ENCODE assay signal across 8 mouse cellular contexts in genomic region chr4:120131441-120132220, GRCm38 (mm10). TPM values are rescaled to one million over a fixed set of nuclear protein-coding genes. Genes with fewer than 3 reads are reported as not detected.
A peak's percentile ranks its signal among the peaks of the same experiment; 100 is the strongest.
DNase-seq lines count a peak whose midpoint lies in the region; ATAC-seq and TF ChIP-seq lines count a peak whose summit lies in the region.

No protein-coding gene starts in this region.

- WGBS in midbrain, embryonic 14.5 days: 83% methylated on average over 24 of the region's 24 CpGs
- WGBS in midbrain, embryonic 13.5 days: 88% methylated on average over 24 of the region's 24 CpGs
- 56% methylated on average over 24 of the region's 24 CpGs for WGBS in cerebellum, adult 2 months
- WGBS in stomach, postnatal 0 days: 64% methylated on average over 24 of the region's 24 CpGs

- peak; percentile 50 for DNase-seq in midbrain, embryonic 14.5 days
- peak; percentile 79 to 80 for DNase-seq in cerebellum, adult 2 months
- peak; percentile 79 for DNase-seq in kidney, postnatal 10 days
- peak; percentile 31 for DNase-seq in stomach, postnatal 0 days (ENCODE audit: low spot score)
- no peak for DNase-seq in embryo, embryonic 10.5 days (ENCODE audit: low spot score)

- H3K27ac ChIP-seq in midbrain, embryonic 14.5 days (replicated peaks; ENCODE audit: low read depth, low read length): no peak overlapping the region
- H3K27ac ChIP-seq in midbrain, embryonic 13.5 days: no peak overlapping the region
- H3K27ac ChIP-seq in cerebellum, adult 2 months (ENCODE audit: insufficient read depth, low read length): no peak overlapping the region
- H3K27ac ChIP-seq in stomach, postnatal 0 days (replicated peaks): no peak overlapping the region

- no peak overlapping the region for H3K9ac ChIP-seq in midbrain, embryonic 14.5 days (replicated peaks; ENCODE audit: low read length)
- H3K9ac ChIP-seq in midbrain, embryonic 13.5 days (replicated peaks): no peak overlapping the region
- H3K9ac ChIP-seq in stomach, postnatal 0 days (ENCODE audit: low read length): no peak overlapping the region

- TF ChIP-seq EP300 in stomach, postnatal 0 days (optimal IDR thresholded peaks at IDR 0.05): no peak

- H3K4me1 ChIP-seq in midbrain, embryonic 14.5 days (ENCODE audit: control insufficient read depth, insufficient read depth, low read length): no peaks in the 10 kb centered on the region
- 0 out of 2 replicates have a peak, but pooled peaks cover 9% of the 10 kb centered on the region for H3K4me1 ChIP-seq in midbrain, embryonic 13.5 days (replicated peaks)
- peaks cover 21% of the 10 kb centered on the region for H3K4me1 ChIP-seq in cerebellum, adult 2 months (ENCODE audit: control insufficient read depth, insufficient read depth, low read length)
- no peaks in the 10 kb centered on the region for H3K4me1 ChIP-seq in stomach, postnatal 0 days (replicated peaks; ENCODE audit: control insufficient read depth, insufficient read depth)

- TF ChIP-seq CTCF in cerebellum, adult 2 months (IDR thresholded peaks at IDR 0.05; ENCODE audit: borderline replicate concordance, insufficient read depth, low read depth, low read length): no peak
- no peak for TF ChIP-seq CTCF in stomach, postnatal 0 days (IDR thresholded peaks at IDR 0.05; ENCODE audit: low read depth)

- no peaks in the 10 kb centered on the region for H3K27me3 ChIP-seq in midbrain, embryonic 14.5 days (ENCODE audit: control insufficient read depth, insufficient read depth, low read length)
- no peaks in the 10 kb centered on the region for H3K27me3 ChIP-seq in midbrain, embryonic 13.5 days
- H3K27me3 ChIP-seq in cerebellum, adult 2 months (ENCODE audit: control insufficient read depth, insufficient read depth, low read length): no peaks in the 10 kb centered on the region
- H3K27me3 ChIP-seq in stomach, postnatal 0 days (ENCODE audit: control insufficient read depth, insufficient read depth, low read length): no peaks in the 10 kb centered on the region

- no peak overlapping the region for H3K4me2 ChIP-seq in midbrain, embryonic 14.5 days (ENCODE audit: low read length)
- no peak overlapping the region for H3K4me2 ChIP-seq in midbrain, embryonic 13.5 days (replicated peaks)
- H3K4me2 ChIP-seq in stomach, postnatal 0 days (replicated peaks; ENCODE audit: low read depth): no peak overlapping the region

- H3K4me3 ChIP-seq in midbrain, embryonic 14.5 days (replicated peaks; ENCODE audit: low read depth, low read length): no peak overlapping the region
- no peak overlapping the region for H3K4me3 ChIP-seq in midbrain, embryonic 13.5 days (replicated peaks)
- no peak overlapping the region for H3K4me3 ChIP-seq in cerebellum, adult 2 months (replicated peaks; ENCODE audit: insufficient read depth, low read depth, low read length)
- no peak overlapping the region for H3K4me3 ChIP-seq in stomach, postnatal 0 days (ENCODE audit: low read depth, low read length)

- no peaks in the 10 kb centered on the region for H3K36me3 ChIP-seq in midbrain, embryonic 14.5 days (ENCODE audit: control insufficient read depth, insufficient read depth, low read length)
- no peaks in the 10 kb centered on the region for H3K36me3 ChIP-seq in midbrain, embryonic 13.5 days
- H3K36me3 ChIP-seq in stomach, postnatal 0 days (ENCODE audit: control insufficient read depth, insufficient read depth, low read length): no peaks in the 10 kb centered on the region

- no peaks in the 10 kb centered on the region for H3K9me3 ChIP-seq in midbrain, embryonic 14.5 days (ENCODE audit: control insufficient read depth, low read length)
- H3K9me3 ChIP-seq in midbrain, embryonic 13.5 days: no peaks in the 10 kb centered on the region
- H3K9me3 ChIP-seq in stomach, postnatal 0 days (ENCODE audit: control insufficient read depth, low read length): no peaks in the 10 kb centered on the region

- TF ChIP-seq POLR2A in cerebellum, adult 2 months (IDR thresholded peaks at IDR 0.05; ENCODE audit: borderline replicate concordance, insufficient read depth, low read length): no peak

- ATAC-seq in midbrain, embryonic 14.5 days (ENCODE audit: low FRiP score, low TSS enrichment): no peak
- no peak for ATAC-seq in midbrain, embryonic 13.5 days
- ATAC-seq in stomach, postnatal 0 days (ENCODE audit: low FRiP score, low TSS enrichment): 0 out of 2 replicates have a peak, but pooled peaks have one; percentile 27
- ATAC-seq in activated CD4-positive, CD25-positive, alpha-beta regulatory T cell, adult 4 months: no peak
- no peak for ATAC-seq in granulocyte monocyte progenitor cell, adult 5-6 weeks (replicated peaks; ENCODE audit: poor library complexity, severe bottlenecking)

RNA-seq across cellular contexts. Expression of gene Edn2, which starts 29.4 kb away (rescaled TPM):
- 0.18 TPM in 1 of 2 replicates, not detected in the other for polyA plus RNA-seq in midbrain, embryonic 14.5 days (2014; fragmentation: Nextera tagmentation; extraction: Ambion mirVana)
- polyA plus RNA-seq in midbrain, embryonic 13.5 days (2015; fragmentation: Nextera tagmentation; extraction: Ambion mirVana): not detected in 2 replicates
- 0.11 TPM in 1 of 2 replicates, not detected in the other for polyA plus RNA-seq in cerebellum, adult 2 months (2012; rRNA removed)
- 1.9 and 2.2 TPM in 2 replicates for polyA plus RNA-seq in stomach, postnatal 0 days (2015; fragmentation: Nextera tagmentation; extraction: Ambion mirVana)
- not detected for polyA plus RNA-seq in activated CD4-positive, CD25-positive, alpha-beta regulatory T cell, adult 4 months (2017; shearing (Covaris generic))
- not detected in 2 replicates for total RNA-seq in granulocyte monocyte progenitor cell, adult 5-6 weeks (2014; fragmentation: Nextera tagmentation)
- not detected in 2 replicates for total RNA-seq in granulocyte monocyte progenitor cell, adult 5-6 weeks (2017)
